Mouse (Mus musculus): Measurements from ENCODE around the gene Olfr780.
"Not testable (repeated sequence)": the region's sequence is repeated elsewhere in the genome, so short reads cannot be mapped to it uniquely, and the experiment has no call there.

Gene Olfr780

GRCm38 (mm10) chr10:129317817-129318216 is at the start of gene Olfr780:
Gene Olfr780, plus strand, starts transcription at chr10:129318117.
- no peak for DNase-seq (ENCODE audit: low spot score in 2 of 2)

GRCm38 (mm10) chr10:129271081-129271535 is 46.8 kb upstream of the Olfr780 start, which contains the start of gene Olfr777:
Gene Olfr777, minus strand, starts transcription at chr10:129271485.
- DNase-seq (ENCODE audit: low spot score in 2 of 2) = no peak

- not testable (repeated sequence) for DNase-seq (ENCODE audit: low spot score in 2 of 2)
Observed at GRCm38 (mm10) chr10:129312973-129313372, 4.9 kb upstream of the Olfr780 start.

- not testable (repeated sequence) for DNase-seq (ENCODE audit: low spot score in 2 of 2)
Observed at GRCm38 (mm10) chr10:129313521-129313920, 4.4 kb upstream of the Olfr780 start.

- no peak for DNase-seq (ENCODE audit: low spot score in 2 of 2)
Observed at GRCm38 (mm10) chr10:129328554-129328953, 10.6 kb downstream of the Olfr780 start, which contains the start of gene Olfr781. Gene Olfr781, plus strand, starts transcription at chr10:129328854.

GRCm38 (mm10) chr10:129348550-129348949 is 30.6 kb downstream of the Olfr780 start, which contains the start of gene Olfr782:
Gene Olfr782, plus strand, starts transcription at chr10:129348850.
- no peak for DNase-seq (ENCODE audit: low spot score in 2 of 2)

GRCm38 (mm10) chr10:129352475-129352874 is 34.6 kb downstream of the Olfr780 start:
- not testable (repeated sequence) for DNase-seq (ENCODE audit: low spot score in 2 of 2)

- DNase-seq (ENCODE audit: low spot score in 2 of 2) = not testable (repeated sequence)
Observed at GRCm38 (mm10) chr10:129356496-129356895, 38.6 kb downstream of the Olfr780 start.

GRCm38 (mm10) chr10:129357307-129357706 is 39.4 kb downstream of the Olfr780 start:
- DNase-seq (ENCODE audit: low spot score in 2 of 2) = no peak
